Mouse (Mus musculus) urinary bladder, postnatal 10 days (tissue): Measurements from ENCODE around the gene Selenoi.

Experiments used
- DNase-seq: peaks from one replicate; pipeline ENCODE4 v3.0.0; 2022; ENCODE audit warnings: low spot score

Selenoi gene

GRCm38 (mm10) chr5:30238533-30238932, 6.2 kb downstream of the Selenoi start:
- DNase-seq = no peak

GRCm38 (mm10) chr5:30240552-30240951, 8.2 kb downstream of the Selenoi start:
- no peak for DNase-seq

- DNase-seq = no peak
Measured at GRCm38 (mm10) chr5:30242410-30242809, 10.0 kb downstream of the Selenoi start.

GRCm38 (mm10) chr5:30243741-30244140, 11.4 kb downstream of the Selenoi start:
- DNase-seq = no peak

- no peak for DNase-seq
Measured at GRCm38 (mm10) chr5:30245861-30246416, 13.6 kb downstream of the Selenoi start.

GRCm38 (mm10) chr5:30247666-30248065, 15.3 kb downstream of the Selenoi start:
- DNase-seq = no peak

GRCm38 (mm10) chr5:30255567-30256354, 23.4 kb downstream of the Selenoi start:
- DNase-seq = no peak

- no peak for DNase-seq
Measured at GRCm38 (mm10) chr5:30258776-30259175, 26.4 kb downstream of the Selenoi start.

- no peak for DNase-seq
Measured at GRCm38 (mm10) chr5:30270571-30271190, 38.3 kb downstream of the Selenoi start.

GRCm38 (mm10) chr5:30271599-30272281, 39.4 kb downstream of the Selenoi start:
- no peak for DNase-seq

- DNase-seq = no peak
Measured at GRCm38 (mm10) chr5:30276361-30276760, 44.0 kb downstream of the Selenoi start.

- no peak for DNase-seq
Measured at GRCm38 (mm10) chr5:30278952-30279351, 46.6 kb downstream of the Selenoi start.

GRCm38 (mm10) chr5:30279446-30279845, 47.1 kb downstream of the Selenoi start:
- DNase-seq = no peak

GRCm38 (mm10) chr5:30280864-30281263, 48.5 kb downstream of the Selenoi start:
- DNase-seq = no peak

- no peak for DNase-seq
Measured at GRCm38 (mm10) chr5:30281291-30281732, 48.9 kb downstream of the Selenoi start, which contains the start of gene Drc1. Drc1 (plus strand) TSS chr5:30281388.

- no peak for DNase-seq
Measured at GRCm38 (mm10) chr5:30285944-30286799, 53.8 kb downstream of the Selenoi start.

- no peak for DNase-seq
Measured at GRCm38 (mm10) chr5:30287106-30287882, 54.9 kb downstream of the Selenoi start.
